Mouse (Mus musculus) midbrain, postnatal 0 days (tissue): ENCODE results near the gene Grb14. TPM values are rescaled to one million over a fixed set of nuclear protein-coding genes. Genes with fewer than 3 reads are reported as not detected.

ENCODE experiments used
- ATAC-seq: fragments of 200-750 bp; cut with Nextera tagmentation; 2 replicates; pipeline ENCODE4 v1.8.0; 2017; ENCODE audit warnings: moderate number of reproducible peaks, mild to moderate bottlenecking, moderate TSS enrichment, moderate library complexity; ENCODE audit not compliant: low FRiP score
- DNase-seq: peaks from one replicate; pipeline ENCODE4 v3.0.0-alpha.2; 2015; ENCODE audit warnings: low spot score
- H3K27ac ChIP-seq: fragments of 300-500 bp; sonication (generic); 2 replicates; pipeline ENCODE4 v1.5.1; 2014; ENCODE audit warnings: low read depth, mild to moderate bottlenecking, low read length, mixed read lengths
- H3K27me3 ChIP-seq: fragments of 300-500 bp; sonication (generic); 2 replicates; pipeline ENCODE4 v1.6.1; 2014; ENCODE audit warnings: low read length, control low read depth, mixed read lengths; ENCODE audit not compliant: insufficient read depth
- H3K36me3 ChIP-seq: fragments of 300-500 bp; sonication (generic); 2 replicates; pipeline ENCODE4 v1.6.1; 2014; ENCODE audit warnings: low read length, control low read depth, mixed read lengths; ENCODE audit not compliant: insufficient read depth
- H3K4me1 ChIP-seq: fragments of 300-500 bp; sonication (generic); 2 replicates; pipeline ENCODE4 v1.6.1; 2014; ENCODE audit warnings: mild to moderate bottlenecking, control low read depth, antibody characterized with exemption, low read length, mixed read lengths; ENCODE audit not compliant: insufficient read depth
- H3K4me2 ChIP-seq: fragments of 300-500 bp; sonication (generic); 2 replicates; pipeline ENCODE4 v1.6.1; 2014; ENCODE audit warnings: low read depth, mild to moderate bottlenecking, low read length, mixed read lengths; ENCODE audit not compliant: poor library complexity, severe bottlenecking
- H3K4me3 ChIP-seq: fragments of 300-500 bp; sonication (generic); 2 replicates; pipeline ENCODE4 v1.5.1; 2014; ENCODE audit warnings: low read depth, mild to moderate bottlenecking, low read length, moderate library complexity
- H3K9ac ChIP-seq: fragments of 300-500 bp; sonication (generic); replicated peaks from 2 replicates; pipeline ENCODE4 v1.6.1; 2014; ENCODE audit warnings: mild to moderate bottlenecking, low read length, moderate library complexity, mixed read lengths; ENCODE audit not compliant: poor library complexity, severe bottlenecking
- H3K9me3 ChIP-seq: fragments of 300-500 bp; sonication (generic); 2 replicates; pipeline ENCODE4 v1.6.1; 2016; ENCODE audit warnings: low read length, control low read depth
- CTCF ChIP-seq: IDR thresholded peaks from 2 replicates; pipeline ENCODE4 v1.5.1; 2016; ENCODE audit warnings: antibody characterized with exemption, mild to moderate bottlenecking
- WGBS: fragments of 180-500 bp; shearing (Covaris S2); extraction: QIAGEN DNeasy Blood & Tissue Kit; methylation state at CpG from one replicate; pipeline ENCODE4 v1.1.7; 2014; 5-methylcytosine and 5-hydroxymethylcytosine counted together
- polyA plus RNA-seq: library from polyadenylated mRNA; unstranded; fragments of >200 nt; fragmentation: Nextera tagmentation; extraction: Ambion mirVana; gene quantifications from 2 replicates; pipeline ENCODE4 v1.2.1, GENCODE M21; 2015
- total RNA-seq: library from RNA; depleted of rRNA; stranded (reverse); fragments of >200 nt; gene quantifications from 2 replicates; pipeline ENCODE4 v1.2.3, GENCODE M21; 2014; rRNA removed

Gene Grb14
- 24.7 and 27.7 TPM in 2 replicates for total RNA-seq
- 30.9 and 35.5 TPM in 2 replicates for polyA plus RNA-seq

- no peak for ATAC-seq
- H3K27ac ChIP-seq, result no peak within 1 kb of the TSS
- no peaks in the 10 kb centered on the region for H3K36me3 ChIP-seq
- no peak within 1 kb of the TSS for H3K9ac ChIP-seq
- H3K4me1 ChIP-seq, result 0 out of 2 replicates have a peak, but pooled peaks cover 4% of the 10 kb centered on the region
- no peaks in the 10 kb centered on the region for H3K9me3 ChIP-seq
- H3K27me3 ChIP-seq, result no peaks in the 10 kb centered on the region
- no peak within 1 kb of the TSS for H3K4me3 ChIP-seq
- H3K4me2 ChIP-seq, result no peak within 1 kb of the TSS
- 83% methylated on average over 1 of the region's 1 CpGs for WGBS
- no peak for DNase-seq
- no peak for TF ChIP-seq CTCF
Observed at GRCm38 (mm10) chr2:65024887-65025286, at the start of gene Grb14. Grb14 (minus strand) TSS chr2:65024987.

- Histone ChIP-seq H3K9ac (no peak overlapping the region), H3K9me3 (no peaks in the 10 kb centered on the region), H3K4me3 (no peak overlapping the region), H3K27ac (no peak overlapping the region), H3K27me3 (no peaks in the 10 kb centered on the region), H3K36me3 (no peaks in the 10 kb centered on the region), H3K4me1 (no peaks in the 10 kb centered on the region), H3K4me2 (no peak overlapping the region)
- TF ChIP-seq CTCF, result no peak
- 84% methylated on average over 3 of the region's 3 CpGs for WGBS
- ATAC-seq (no peak), DNase-seq (no peak)
Observed at GRCm38 (mm10) chr2:65072205-65072604, 47.4 kb upstream of the Grb14 start.

- 93% methylated on average over 2 of the region's 2 CpGs for WGBS
- H3K9ac ChIP-seq, result no peak overlapping the region
- ATAC-seq (no peak), DNase-seq (no peak)
- H3K4me1 ChIP-seq, result no peaks in the 10 kb centered on the region
- no peaks in the 10 kb centered on the region for H3K9me3 ChIP-seq
- H3K27me3 ChIP-seq, result no peaks in the 10 kb centered on the region
- no peak overlapping the region for H3K4me3 ChIP-seq
- no peak overlapping the region for H3K27ac ChIP-seq
- H3K36me3 ChIP-seq, result no peaks in the 10 kb centered on the region
- TF ChIP-seq CTCF, result no peak
- no peak overlapping the region for H3K4me2 ChIP-seq
Observed at GRCm38 (mm10) chr2:65053764-65054163, 29.0 kb upstream of the Grb14 start.

DNA sequence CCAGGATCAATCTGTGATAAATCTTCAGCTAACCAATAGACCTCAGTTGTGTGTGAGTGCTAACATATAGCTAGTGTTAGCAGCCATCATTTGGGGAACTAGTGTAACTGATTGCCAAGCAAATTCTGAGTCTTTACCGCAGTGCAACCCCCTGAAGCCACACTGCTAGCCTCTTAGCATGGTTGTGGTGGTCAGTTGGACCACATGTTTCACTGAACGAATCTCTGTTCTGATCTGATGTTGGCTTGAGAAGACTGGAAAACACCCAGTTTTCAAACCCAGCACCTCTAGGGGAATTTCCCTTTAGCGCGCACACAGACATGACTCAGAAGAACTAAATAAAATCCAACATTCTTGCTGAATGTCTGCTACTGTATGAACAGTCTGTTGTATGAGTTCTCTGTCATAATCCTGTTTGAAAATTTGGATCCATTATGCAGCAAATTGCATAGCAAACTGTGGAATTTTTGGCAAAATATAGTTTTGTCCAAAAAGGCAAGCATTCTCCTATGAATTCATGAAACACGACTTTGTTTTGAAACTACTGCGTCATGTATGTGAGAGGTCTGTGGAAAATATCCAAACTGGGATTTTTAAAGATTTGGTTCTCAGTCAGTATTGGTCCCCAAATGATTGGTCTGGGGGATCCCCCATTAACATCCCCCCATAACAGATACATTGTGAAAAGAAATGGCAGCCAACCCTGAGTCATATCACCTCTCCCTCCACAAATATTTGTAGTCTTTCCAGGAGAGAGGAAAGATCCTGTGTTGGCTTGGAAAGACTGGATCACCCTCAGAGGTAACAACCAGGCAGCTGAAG is 27.6 kb upstream of the Grb14 start:
- no peak overlapping the region for H3K4me2 ChIP-seq
- no peaks in the 10 kb centered on the region for H3K36me3 ChIP-seq
- no peak overlapping the region for H3K9ac ChIP-seq
- no peak overlapping the region for H3K4me3 ChIP-seq
- no peaks in the 10 kb centered on the region for H3K27me3 ChIP-seq
- H3K9me3 ChIP-seq, result no peaks in the 10 kb centered on the region
- TF ChIP-seq CTCF, result no peak
- 96% methylated on average over 6 of the region's 6 CpGs for WGBS
- no peak for ATAC-seq
- no peak for DNase-seq
- H3K27ac ChIP-seq, result no peak overlapping the region
- no peaks in the 10 kb centered on the region for H3K4me1 ChIP-seq

DNA sequence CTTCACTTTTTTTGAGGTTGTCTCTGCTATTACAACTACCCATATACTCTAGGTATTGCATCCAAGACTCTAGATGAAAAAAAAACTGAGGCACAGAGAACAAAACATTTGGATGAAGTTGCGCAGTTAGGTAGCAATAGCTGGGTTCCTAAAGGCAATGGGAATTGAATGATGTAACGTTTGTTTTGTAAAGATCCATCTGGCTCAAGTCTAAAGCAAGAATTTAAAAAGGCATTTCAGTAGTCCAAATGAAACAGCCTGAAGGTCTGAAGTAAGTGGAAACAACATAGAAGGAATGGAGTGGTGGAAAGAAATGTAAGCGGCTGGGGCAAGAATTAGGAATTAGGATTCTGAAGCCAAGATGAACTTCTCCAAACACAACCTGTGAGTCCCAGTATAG is 26.0 kb upstream of the Grb14 start:
- Histone ChIP-seq H3K4me1 (no peaks in the 10 kb centered on the region), H3K36me3 (no peaks in the 10 kb centered on the region), H3K4me3 (no peak overlapping the region), H3K27ac (no peak overlapping the region), H3K9me3 (no peaks in the 10 kb centered on the region), H3K9ac (no peak overlapping the region), H3K4me2 (no peak overlapping the region), H3K27me3 (no peaks in the 10 kb centered on the region)
- 91% methylated on average over 3 of the region's 3 CpGs for WGBS
- TF ChIP-seq CTCF, result no peak
- DNase-seq (no peak), ATAC-seq (no peak)

GRCm38 (mm10) chr2:65048234-65049017 is 23.6 kb upstream of the Grb14 start:
- Histone ChIP-seq H3K36me3 (no peaks in the 10 kb centered on the region), H3K4me2 (no peak overlapping the region), H3K4me3 (no peak overlapping the region), H3K9me3 (no peaks in the 10 kb centered on the region), H3K9ac (no peak overlapping the region), H3K27ac (no peak overlapping the region), H3K4me1 (no peaks in the 10 kb centered on the region), H3K27me3 (no peaks in the 10 kb centered on the region)
- ATAC-seq (no peak), DNase-seq (no peak)
- 37% methylated on average over 6 of the region's 6 CpGs for WGBS
- TF ChIP-seq CTCF, result no peak
